Mouse (Mus musculus): ENCODE measurements at regions not wholly inside any gene's neighbourhood (a gene's known extent, or its start where the extent isn't known, plus 50 kb on each side); places are given as distances from the start of the nearest gene placed in this dataset.

DNA sequence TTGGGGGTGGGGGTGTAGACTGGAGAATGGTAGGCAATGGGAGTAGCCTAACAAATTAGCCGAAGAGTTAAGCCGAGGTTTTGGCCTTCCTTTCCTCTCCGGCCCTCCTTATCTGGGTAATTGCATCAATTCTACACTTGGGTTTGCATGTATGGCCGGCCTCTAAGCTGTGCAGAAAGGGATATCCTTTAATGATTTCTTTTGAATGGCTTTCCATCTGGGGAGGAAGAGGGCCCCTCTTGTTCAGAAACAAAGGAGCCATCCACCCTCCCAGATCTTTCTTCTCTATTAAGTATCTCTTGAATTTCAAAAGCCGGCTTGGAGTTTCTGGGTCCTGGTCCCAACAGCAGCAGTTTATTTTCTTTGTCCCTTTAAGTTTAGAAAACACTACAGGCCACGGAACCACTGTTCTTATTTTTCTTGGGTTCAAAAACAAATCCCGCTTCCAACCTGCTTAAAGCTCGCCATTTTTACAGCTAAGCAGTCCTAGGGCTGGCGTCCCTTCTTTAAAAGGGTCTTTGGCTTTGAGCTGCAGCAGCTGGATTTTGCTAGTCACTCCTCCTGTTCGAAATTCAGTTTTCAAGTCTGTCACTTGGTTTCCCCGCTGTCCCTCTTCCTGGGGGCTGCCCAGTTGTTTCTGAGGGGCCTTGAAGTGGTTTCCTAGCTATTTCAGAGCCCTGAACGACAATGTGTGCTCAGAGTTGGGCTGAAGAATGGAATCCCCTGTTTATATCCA is 73.1 kb upstream of the Lrig1 start:
- CTCF ChIA-PET: no interaction called here

DNA sequence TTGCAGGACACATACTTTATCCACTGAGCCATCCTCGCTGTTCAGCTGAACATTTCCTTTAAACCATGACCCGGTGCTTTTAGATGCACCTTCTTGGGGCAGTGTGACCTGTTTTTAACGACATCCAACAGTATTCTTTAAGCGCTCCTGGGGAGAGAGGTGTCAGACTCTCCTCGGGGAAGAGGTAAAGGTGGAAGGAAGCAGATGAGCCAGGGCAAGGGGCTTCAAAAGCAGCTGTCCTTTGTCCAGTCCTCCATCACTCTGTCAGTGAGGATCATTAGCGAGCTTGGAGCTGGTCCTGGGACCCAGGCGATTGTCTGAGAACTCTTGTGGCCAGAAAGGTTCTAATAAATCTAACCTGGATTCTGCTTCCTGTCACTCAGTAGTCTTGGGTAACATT is 72.4 kb upstream of the Lrig1 start:
- CTCF ChIA-PET: no interaction called here

- CTCF ChIA-PET: no interaction called here
Measured at GRCm38 (mm10) chr6:94768230-94768629, 68.3 kb upstream of the Lrig1 start.

GRCm38 (mm10) chr6:94765724-94766123 is 65.8 kb upstream of the Lrig1 start:
- CTCF ChIA-PET: no interaction called here

DNA sequence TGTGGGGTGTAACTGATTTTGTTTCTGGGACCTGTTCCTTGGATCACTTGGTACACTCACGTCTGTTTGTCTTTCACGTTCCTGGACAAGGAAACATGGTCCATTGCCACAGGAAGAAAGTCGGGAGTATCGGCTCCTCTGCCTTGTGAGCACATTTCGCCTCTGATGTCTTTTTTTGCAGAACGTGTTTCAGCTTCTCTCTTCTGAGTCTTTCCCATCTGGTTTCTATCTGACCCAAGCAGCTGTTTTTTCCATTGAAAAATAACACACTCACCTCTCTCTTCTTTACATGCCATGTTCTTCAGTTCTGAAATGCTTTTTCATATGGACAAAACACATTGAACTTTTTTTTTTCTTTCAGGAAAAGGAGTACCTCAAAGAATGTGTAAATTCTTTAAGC is 61.4 kb upstream of the Lrig1 start:
- CTCF ChIA-PET: no interaction called here

GRCm38 (mm10) chr6:94760629-94761111 is 60.7 kb upstream of the Lrig1 start:
- CTCF ChIA-PET: no interaction called here

GRCm38 (mm10) chr6:94759649-94760048 is 59.7 kb upstream of the Lrig1 start:
- CTCF ChIA-PET: no interaction called here

- CTCF ChIA-PET: interaction anchor here (0.7 kb wide), 2 partner anchors 18 to 242 kb away, joined by 7 to 8 read pairs; no protein-coding TSS in a partner anchor
Measured at GRCm38 (mm10) chr6:94756006-94756405, 56.0 kb upstream of the Lrig1 start.

DNA sequence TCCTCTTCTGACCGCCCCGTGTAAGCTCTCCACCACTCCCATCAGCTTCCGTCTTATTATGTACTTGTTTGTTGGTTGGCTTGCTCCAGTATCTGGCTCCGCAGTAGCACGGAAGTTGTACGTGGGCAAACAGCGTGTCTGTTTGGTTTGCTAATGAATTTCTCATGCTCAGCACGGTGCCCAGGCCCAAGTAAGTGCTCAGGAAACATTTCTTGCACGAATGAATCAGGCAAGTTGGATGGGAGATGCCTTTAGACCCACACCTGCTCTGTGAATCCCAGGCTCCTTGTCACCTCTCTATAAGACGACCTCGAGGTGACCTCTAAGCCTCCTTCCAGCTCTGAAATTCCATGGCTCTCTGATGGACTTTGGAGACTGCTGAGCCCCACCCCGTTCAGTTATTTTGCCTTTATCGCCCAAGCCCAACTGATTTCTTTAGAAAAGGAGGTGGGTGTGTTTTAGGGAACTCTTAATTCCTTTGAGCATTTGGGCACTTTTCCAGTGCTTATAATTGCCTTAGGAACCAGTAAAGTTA is 55.4 kb upstream of the Lrig1 start:
- CTCF ChIA-PET: interaction anchor here (0.7 kb wide), 2 partner anchors 18 to 241 kb away, joined by 7 to 8 read pairs; no protein-coding TSS in a partner anchor

- CTCF ChIA-PET: interaction anchor here (0.6 kb wide), 1 partner anchor 101 kb away, joined by 5 read pairs; no protein-coding TSS in a partner anchor
Measured at GRCm38 (mm10) chr6:94754522-94754921, 54.6 kb upstream of the Lrig1 start.

DNA sequence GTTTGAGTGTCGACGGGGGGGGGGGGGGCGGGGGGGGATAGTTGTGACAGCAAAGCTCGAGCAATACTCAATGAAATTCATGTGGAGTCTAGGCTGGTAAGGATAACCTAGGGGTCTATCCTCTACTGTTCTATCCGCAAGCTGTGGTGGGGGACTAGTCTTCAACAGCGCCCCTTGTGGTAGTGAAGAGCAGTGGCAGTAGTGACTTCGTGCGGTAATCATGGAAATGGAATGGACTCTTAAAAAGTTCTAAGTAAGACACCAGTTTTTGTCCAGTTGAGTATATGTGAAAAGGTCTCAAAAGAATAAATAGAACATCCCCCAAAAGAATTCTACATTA is 51.1 kb upstream of the Lrig1 start:
- CTCF ChIA-PET: interaction anchor here (0.6 kb wide), 1 partner anchor 114 kb away, joined by 3 read pairs; no protein-coding TSS in a partner anchor

DNA sequence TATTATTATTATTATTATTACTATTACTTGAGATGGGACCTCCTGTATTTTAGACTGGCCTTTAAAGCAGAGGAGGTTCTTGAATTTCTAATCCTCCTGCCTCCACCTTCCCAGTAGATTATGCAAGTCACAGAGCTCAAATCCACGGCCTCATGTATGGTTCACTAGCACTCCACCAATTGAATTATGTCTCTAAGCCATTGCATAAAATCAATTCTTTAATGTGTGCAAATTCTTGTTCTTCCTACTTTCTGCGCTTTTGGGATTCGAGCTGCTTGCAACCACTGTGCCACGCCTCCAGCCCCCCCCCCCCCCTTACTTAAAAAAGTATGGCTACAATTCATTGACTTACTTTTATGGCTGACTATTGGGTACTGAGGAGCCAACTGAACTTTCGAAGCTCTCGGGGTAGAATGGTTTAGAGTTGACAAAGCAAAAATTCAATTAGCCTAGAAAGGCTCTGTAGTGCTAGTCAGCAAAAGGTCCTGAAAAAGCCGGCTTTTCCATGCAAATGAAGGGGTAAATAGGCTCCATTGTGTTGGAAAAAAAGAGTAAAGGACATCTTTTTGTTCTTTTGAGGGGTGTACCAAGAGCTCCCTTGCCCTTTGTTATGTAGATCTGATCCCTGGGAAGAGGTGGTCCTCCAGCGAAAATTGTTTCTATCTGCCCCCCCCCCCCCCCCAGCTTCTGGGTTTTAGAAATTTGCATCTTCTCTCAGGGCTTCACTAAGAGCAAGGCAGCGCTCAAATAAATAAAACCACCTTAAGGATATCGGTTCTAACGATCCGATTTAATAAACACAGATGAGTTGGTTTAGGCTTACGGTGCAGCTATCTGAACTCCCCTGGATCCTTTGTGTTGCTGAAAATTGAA is 50.5 kb upstream of the Lrig1 start:
- CTCF ChIA-PET: interaction anchor here (0.6 kb wide), 1 partner anchor 115 kb away, joined by 3 read pairs; no protein-coding TSS in a partner anchor
